Mouse (Mus musculus) embryonic facial prominence, embryonic 11.5 days (tissue): ENCODE results near the gene Serpina10. TPM values are rescaled to one million over a fixed set of nuclear protein-coding genes. Genes with fewer than 3 reads are reported as not detected.
"Not testable (repeated sequence)": the region's sequence is repeated elsewhere in the genome, so short reads cannot be mapped to it uniquely, and the experiment has no call there.

Source experiments
- ATAC-seq: fragments of 200-750 bp; cut with Nextera tagmentation; replicated peaks from 2 replicates; pipeline ENCODE4 v1.8.0; 2017; ENCODE audit warnings: low read depth; ENCODE audit not compliant: insufficient number of reproducible peaks, low FRiP score, low TSS enrichment
- DNase-seq: peaks from one replicate; pipeline ENCODE4 v3.0.0-alpha.2; 2015; ENCODE audit warnings: low spot score
- H3K27ac ChIP-seq: fragments of 300-500 bp; sonication (generic); replicated peaks from 2 replicates; pipeline ENCODE4 v1.5.1; 2014; ENCODE audit warnings: mild to moderate bottlenecking, low read depth, low read length, control low read depth
- H3K27me3 ChIP-seq: fragments of 300-500 bp; sonication (generic); 2 replicates; pipeline ENCODE4 v1.6.1; 2014; ENCODE audit warnings: mild to moderate bottlenecking, low read length, moderate library complexity, mixed read lengths; ENCODE audit not compliant: control insufficient read depth, insufficient read depth
- H3K36me3 ChIP-seq: fragments of 300-500 bp; sonication (generic); replicated peaks from 2 replicates; pipeline ENCODE4 v1.6.1; 2014; ENCODE audit warnings: low read depth, mild to moderate bottlenecking, low read length, moderate library complexity, mixed read lengths; ENCODE audit not compliant: control insufficient read depth, insufficient read depth
- H3K4me1 ChIP-seq: fragments of 300-500 bp; sonication (generic); 2 replicates; pipeline ENCODE4 v1.6.1; 2014; ENCODE audit warnings: low read length, mixed read lengths; ENCODE audit not compliant: control insufficient read depth, insufficient read depth
- H3K4me2 ChIP-seq: fragments of 300-500 bp; sonication (generic); 2 replicates; pipeline ENCODE4 v1.6.1; 2014; ENCODE audit warnings: low read depth, mild to moderate bottlenecking, control low read depth, low read length, moderate library complexity
- H3K4me3 ChIP-seq: fragments of 300-500 bp; sonication (generic); 2 replicates; pipeline ENCODE4 v1.5.1; 2014; ENCODE audit warnings: low read depth, low read length, control low read depth
- H3K9ac ChIP-seq: fragments of 300-500 bp; sonication (generic); replicated peaks from 2 replicates; pipeline ENCODE4 v1.6.1; 2014; ENCODE audit warnings: mild to moderate bottlenecking, control low read depth, low read length
- H3K9me3 ChIP-seq: fragments of 300-500 bp; sonication (generic); replicated peaks from 2 replicates; pipeline ENCODE4 v1.6.1; 2016; ENCODE audit warnings: mild to moderate bottlenecking, low read length, inconsistent platforms, mixed read lengths; ENCODE audit not compliant: control insufficient read depth
- WGBS: fragments of 180-500 bp; shearing (Covaris S2); extraction: QIAGEN DNeasy Blood & Tissue Kit; methylation state at CpG from one replicate; pipeline ENCODE4 v1.1.7; 2014; 5-methylcytosine and 5-hydroxymethylcytosine counted together
- polyA plus RNA-seq: library from polyadenylated mRNA; unstranded; fragments of >200 nt; fragmentation: Nextera tagmentation; extraction: Ambion mirVana; gene quantifications from 2 replicates; pipeline ENCODE4 v1.2.1, GENCODE M21; 2014

Gene Serpina10
- polyA plus RNA-seq, 1 experiment from 2014 or later: 0.14 TPM

GRCm38 (mm10) chr12:103662053-103662452 is 30.8 kb upstream of the Serpina10 start:
- not testable (repeated sequence) for H3K27ac ChIP-seq, ATAC-seq, H3K4me3 ChIP-seq, H3K9ac ChIP-seq, H3K4me1 ChIP-seq, H3K36me3 ChIP-seq, H3K9me3 ChIP-seq, H3K27me3 ChIP-seq, H3K4me2 ChIP-seq, DNase-seq

GRCm38 (mm10) chr12:103660076-103660475 is 28.8 kb upstream of the Serpina10 start:
- Histone ChIP-seq H3K9me3 (no peaks in the 10 kb centered on the region), H3K27ac (no peak overlapping the region), H3K4me3 (no peak overlapping the region), H3K4me2 (no peak overlapping the region), H3K9ac (no peak overlapping the region), H3K27me3 (no peaks in the 10 kb centered on the region), H3K4me1 (no peaks in the 10 kb centered on the region), H3K36me3 (no peaks in the 10 kb centered on the region)
- DNase-seq: no peak
- WGBS: 88% methylated on average over 5 of the region's 5 CpGs
- ATAC-seq: no peak

- ATAC-seq: no peak
- Histone ChIP-seq H3K36me3 (no peaks in the 10 kb centered on the region), H3K9ac (no peak overlapping the region), H3K27me3 (no peaks in the 10 kb centered on the region), H3K4me1 (no peaks in the 10 kb centered on the region), H3K9me3 (no peaks in the 10 kb centered on the region), H3K4me3 (no peak overlapping the region), H3K27ac (no peak overlapping the region), H3K4me2 (no peak overlapping the region)
- whole genome bisulfite sequencing: 75% methylated on average over 2 of the region's 2 CpGs
- no peak for DNase-seq
Measured at GRCm38 (mm10) chr12:103659171-103659570, 27.9 kb upstream of the Serpina10 start.

GRCm38 (mm10) chr12:103657991-103658390 is 26.7 kb upstream of the Serpina10 start:
- no peak for DNase-seq
- Histone ChIP-seq H3K4me2 (no peak overlapping the region), H3K27me3 (no peaks in the 10 kb centered on the region), H3K4me1 (no peaks in the 10 kb centered on the region), H3K9ac (no peak overlapping the region), H3K27ac (no peak overlapping the region), H3K9me3 (no peaks in the 10 kb centered on the region), H3K36me3 (no peaks in the 10 kb centered on the region), H3K4me3 (no peak overlapping the region)
- 73% methylated on average over 10 of the region's 10 CpGs for WGBS
- ATAC-seq: no peak

GRCm38 (mm10) chr12:103656848-103657626 is 25.8 kb upstream of the Serpina10 start, which contains the start of gene Serpina6:
TSS of gene Serpina6 (minus strand) at chr12:103657212.
- no peak for DNase-seq
- ATAC-seq: no peak

GRCm38 (mm10) chr12:103655123-103656044 is 24.1 kb upstream of the Serpina10 start:
- Histone ChIP-seq H3K36me3 (no peaks in the 10 kb centered on the region), H3K4me2 (no peak overlapping the region), H3K9ac (no peak overlapping the region), H3K27me3 (no peaks in the 10 kb centered on the region), H3K27ac (no peak overlapping the region), H3K9me3 (no peaks in the 10 kb centered on the region), H3K4me3 (no peak overlapping the region), H3K4me1 (no peaks in the 10 kb centered on the region)
- no peak for ATAC-seq
- WGBS: 85% methylated on average over 7 of the region's 7 CpGs
- no peak for DNase-seq

More at GRCm38 (mm10) chr12:103656848-103657626, 25.8 kb upstream of the Serpina10 start, which contains the start of gene Serpina6:
- Histone ChIP-seq H3K9ac (no peak within 1 kb of the TSS), H3K4me2 (no peak within 1 kb of the TSS), H3K9me3 (no peaks in the 10 kb centered on the region), H3K27me3 (no peaks in the 10 kb centered on the region), H3K36me3 (no peaks in the 10 kb centered on the region), H3K4me3 (no peak within 1 kb of the TSS), H3K27ac (no peak within 1 kb of the TSS), H3K4me1 (no peaks in the 10 kb centered on the region)
- WGBS: 84% methylated on average over 9 of the region's 9 CpGs

DNA sequence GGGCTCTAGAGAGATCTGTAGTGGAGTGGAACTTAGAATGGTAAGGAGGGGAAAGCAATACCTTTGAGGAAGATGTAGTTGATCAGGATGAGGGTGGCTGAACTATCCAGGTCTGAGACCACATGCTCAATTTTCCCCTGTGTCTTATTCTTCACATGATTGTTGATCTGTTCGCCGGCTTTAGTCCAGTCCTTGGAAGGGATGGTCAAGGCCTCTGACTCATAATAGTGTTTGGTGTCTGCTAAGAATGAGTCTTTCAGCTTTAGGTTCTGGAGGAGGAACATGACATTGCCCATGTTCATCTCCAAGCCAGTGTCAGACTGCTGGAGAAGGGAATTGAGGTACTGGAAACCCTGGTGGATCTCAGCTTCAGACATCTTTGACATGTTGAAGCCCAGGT is 22.6 kb upstream of the Serpina10 start:
- Histone ChIP-seq H3K27ac (no peak overlapping the region), H3K9ac (no peak overlapping the region), H3K4me1 (no peaks in the 10 kb centered on the region), H3K4me3 (no peak overlapping the region), H3K9me3 (no peaks in the 10 kb centered on the region), H3K27me3 (no peaks in the 10 kb centered on the region), H3K4me2 (no peak overlapping the region), H3K36me3 (no peaks in the 10 kb centered on the region)
- no peak for ATAC-seq
- no peak for DNase-seq
- WGBS: 85% methylated on average over 2 of the region's 2 CpGs

DNA sequence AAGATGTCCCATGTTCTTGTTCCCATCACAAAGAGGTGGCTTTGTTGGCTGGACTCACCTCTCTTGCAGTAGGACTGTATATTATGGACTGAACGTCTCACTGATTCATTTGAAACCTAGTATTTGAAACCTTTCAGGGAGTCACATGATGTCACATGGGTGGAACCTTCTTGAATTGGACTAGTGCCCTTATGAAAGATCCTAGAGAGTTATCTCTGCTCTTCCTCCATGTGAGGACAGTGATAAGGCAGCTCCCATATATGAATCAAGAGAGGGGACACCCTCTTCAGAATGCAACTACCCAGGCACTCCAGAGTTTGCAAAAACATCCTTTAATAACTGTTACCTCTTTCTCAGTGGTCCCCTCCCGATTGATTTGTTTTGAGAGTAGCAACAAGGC is 15.1 kb upstream of the Serpina10 start:
- no peaks in the 10 kb centered on the region for H3K27me3 ChIP-seq
- H3K9ac ChIP-seq: no peak overlapping the region
- H3K9me3 ChIP-seq: no peaks in the 10 kb centered on the region
- no peaks in the 10 kb centered on the region for H3K36me3 ChIP-seq
- no peak overlapping the region for H3K4me3 ChIP-seq
- 83% methylated on average over 2 of the region's 2 CpGs for WGBS
- no peaks in the 10 kb centered on the region for H3K4me1 ChIP-seq
- no peak for DNase-seq
- ATAC-seq: no peak
- no peak overlapping the region for H3K4me2 ChIP-seq
- no peak overlapping the region for H3K27ac ChIP-seq
